Mouse (Mus musculus) CD4-positive, CD25-positive, alpha-beta regulatory T cell, adult 4 months (primary cell): ENCODE data around the gene Tmem121b. TPM values are rescaled to one million over a fixed set of nuclear protein-coding genes. Genes with fewer than 3 reads are reported as not detected.

Source experiments
- ATAC-seq: one replicate; pipeline ENCODE4 v1.8.0; 2017
- polyA plus RNA-seq, 2 experiments: library from polyadenylated mRNA; unstranded; fragments of 100-300 nt; shearing (Covaris generic); gene quantifications; one replicate each; pipeline ENCODE4 v1.2.1; 2017

Tmem121b gene
- polyA plus RNA-seq, 2 experiments from 2014 or later = 0.61 to 0.63 TPM

- peak; percentile 46 for ATAC-seq
Observed at GRCm38 (mm10) chr6:120463884-120464283, 29.7 kb downstream of the Tmem121b start.

GRCm38 (mm10) chr6:120463086-120463871, 30.3 kb downstream of the Tmem121b start, which contains the start of gene Il17ra:
Il17ra (plus strand) TSS chr6:120463247.
- peak; percentile 58 for ATAC-seq

GRCm38 (mm10) chr6:120462251-120462650, 31.4 kb downstream of the Tmem121b start:
- ATAC-seq = no peak

- ATAC-seq = no peak
Observed at GRCm38 (mm10) chr6:120461217-120461616, 32.4 kb downstream of the Tmem121b start.

- ATAC-seq = no peak
Observed at GRCm38 (mm10) chr6:120457751-120458150, 35.9 kb downstream of the Tmem121b start.

- peak; percentile 33 for ATAC-seq
Observed at GRCm38 (mm10) chr6:120457074-120457473, 36.5 kb downstream of the Tmem121b start.

GRCm38 (mm10) chr6:120454627-120455077, 39.0 kb downstream of the Tmem121b start:
- peak; percentile 64 for ATAC-seq

GRCm38 (mm10) chr6:120453556-120453955, 40.1 kb downstream of the Tmem121b start:
- no peak for ATAC-seq

GRCm38 (mm10) chr6:120453103-120453445, 40.5 kb downstream of the Tmem121b start:
- ATAC-seq = peak; percentile 55

GRCm38 (mm10) chr6:120452384-120453102, 41.1 kb downstream of the Tmem121b start:
- no peak for ATAC-seq

GRCm38 (mm10) chr6:120450208-120450607, 43.4 kb downstream of the Tmem121b start:
- no peak for ATAC-seq

- ATAC-seq = no peak
Observed at GRCm38 (mm10) chr6:120443363-120444355, 49.9 kb downstream of the Tmem121b start.

- no peak for ATAC-seq
Observed at GRCm38 (mm10) chr6:120442171-120442749, 51.3 kb downstream of the Tmem121b start.

Other genes with a start within 250 kb of the Tmem121b start
- gene D330020A13Rik, start 199.4 kb downstream of the Tmem121b start, polyA plus RNA-seq = not detected
- gene B4galnt3, start 199.2 kb downstream of the Tmem121b start, polyA plus RNA-seq = not detected
- 10 to 100 TPM; 82.2 to 92.8 TPM for gene Kdm5a, start 129.7 kb downstream of the Tmem121b start, polyA plus RNA-seq
- 10 to 100 TPM in 1 of 2 experiments, 1 to 10 TPM in 1; 8.9 to 15.0 TPM for gene Ccdc77, start 129.4 kb downstream of the Tmem121b start, polyA plus RNA-seq
- gene Il17ra, start 30.6 kb downstream of the Tmem121b start, polyA plus RNA-seq = 10 to 100 TPM; 18.8 to 20.3 TPM
- 10 to 100 TPM; 43.4 to 59.7 TPM for gene Hdhd5, start 37.5 kb upstream of the Tmem121b start, polyA plus RNA-seq
- under 1 TPM; 0.29 to 0.51 TPM for gene Cecr2, start 172.6 kb upstream of the Tmem121b start, polyA plus RNA-seq